Mouse (Mus musculus) forebrain, embryonic 15.5 days (tissue): ENCODE measurements around the gene Arl11. TPM values are rescaled to one million over a fixed set of nuclear protein-coding genes. Genes with fewer than 3 reads are reported as not detected.

Experiments used
- ATAC-seq: fragments of 200-750 bp; cut with Nextera tagmentation; replicated peaks from 2 replicates; pipeline ENCODE4 v1.8.0; 2017; ENCODE audit warnings: mild to moderate bottlenecking, moderate TSS enrichment, moderate library complexity
- H3K27ac ChIP-seq: fragments of 300-500 bp; sonication (generic); replicated peaks from 2 replicates; pipeline ENCODE4 v1.5.1; 2015; ENCODE audit warnings: mild to moderate bottlenecking, inconsistent platforms
- H3K27me3 ChIP-seq: fragments of 300-500 bp; sonication (generic); 2 replicates; pipeline ENCODE4 v1.6.1; 2015; ENCODE audit warnings: inconsistent platforms
- H3K36me3 ChIP-seq: fragments of 300-500 bp; sonication (generic); 2 replicates; pipeline ENCODE4 v1.6.1; 2015; ENCODE audit warnings: mild to moderate bottlenecking, inconsistent platforms
- H3K4me1 ChIP-seq: fragments of 300-500 bp; sonication (generic); 2 replicates; pipeline ENCODE4 v1.6.1; 2015; ENCODE audit warnings: inconsistent platforms
- H3K4me2 ChIP-seq: fragments of 300-500 bp; sonication (generic); replicated peaks from 2 replicates; pipeline ENCODE4 v1.6.1; 2015; ENCODE audit warnings: mild to moderate bottlenecking, inconsistent platforms
- H3K4me3 ChIP-seq: fragments of 300-500 bp; sonication (generic); 2 replicates; pipeline ENCODE4 v1.5.1; 2015; ENCODE audit warnings: mild to moderate bottlenecking, inconsistent platforms
- H3K9ac ChIP-seq: fragments of 300-500 bp; sonication (generic); replicated peaks from 2 replicates; pipeline ENCODE4 v1.6.1; 2015; ENCODE audit warnings: mild to moderate bottlenecking, inconsistent platforms
- H3K9me3 ChIP-seq: fragments of 300-500 bp; sonication (generic); 2 replicates; pipeline ENCODE4 v1.6.1; 2016; ENCODE audit warnings: inconsistent platforms
- WGBS: fragments of 180-500 bp; shearing (Covaris S2); methylation state at CpG from one replicate; pipeline ENCODE4 v1.1.7; 2015; ENCODE audit warnings: mixed read lengths; 5-methylcytosine and 5-hydroxymethylcytosine counted together
- polyA plus RNA-seq: library from polyadenylated mRNA; unstranded; fragments of >200 nt; fragmentation: Nextera tagmentation; extraction: Ambion mirVana; gene quantifications from 2 replicates; pipeline ENCODE4 v1.2.1, GENCODE M21; 2015

Arl11 gene
- polyA plus RNA-seq: 0.28 and 0.33 TPM in 2 replicates

DNA sequence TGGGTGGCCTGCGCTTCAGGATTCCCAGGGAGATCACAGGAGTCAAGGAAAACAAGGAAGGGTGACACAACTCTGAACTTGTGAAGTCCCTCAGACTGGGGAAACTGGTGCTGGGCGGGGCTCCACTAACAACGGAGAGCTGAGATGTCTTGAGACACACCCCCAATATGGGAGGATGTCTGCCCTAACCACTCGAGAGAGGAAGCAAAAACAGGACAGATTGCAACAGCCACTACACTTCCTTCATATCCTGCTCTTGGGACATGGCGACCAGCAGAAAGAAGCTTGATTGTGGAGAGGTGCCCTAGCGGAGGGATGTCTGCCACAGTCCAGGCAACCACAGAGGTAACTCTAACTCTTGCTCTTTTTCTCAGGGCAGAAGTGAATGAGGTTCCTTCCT lies at the start of gene Arl11:
Gene Arl11 (plus strand): TSS at position 161 of the 400 bp plus-strand sequence.
- WGBS: 74% methylated on average over 6 of the region's 6 CpGs
- no peaks in the 10 kb centered on the region for H3K36me3 ChIP-seq
- H3K4me1 ChIP-seq: peaks cover 4% of the 10 kb centered on the region
- H3K27me3 ChIP-seq: no peaks in the 10 kb centered on the region
- H3K9me3 ChIP-seq: no peaks in the 10 kb centered on the region
- ATAC-seq: no peak
- no peak within 1 kb of the TSS for H3K9ac ChIP-seq
- H3K27ac ChIP-seq: no peak within 1 kb of the TSS
- H3K4me3 ChIP-seq: no peak within 1 kb of the TSS
- H3K4me2 ChIP-seq: no peak within 1 kb of the TSS

- 65% methylated on average over 5 of the region's 5 CpGs for WGBS
- Histone ChIP-seq H3K36me3 (no peaks in the 10 kb centered on the region), H3K27ac (no peak overlapping the region), H3K27me3 (no peaks in the 10 kb centered on the region), H3K9ac (no peak overlapping the region), H3K4me1 (no peaks in the 10 kb centered on the region), H3K9me3 (no peaks in the 10 kb centered on the region), H3K4me3 (no peak overlapping the region), H3K4me2 (no peak overlapping the region)
- ATAC-seq: no peak
Observed at GRCm38 (mm10) chr14:61267908-61268475, 41.6 kb upstream of the Arl11 start.

DNA sequence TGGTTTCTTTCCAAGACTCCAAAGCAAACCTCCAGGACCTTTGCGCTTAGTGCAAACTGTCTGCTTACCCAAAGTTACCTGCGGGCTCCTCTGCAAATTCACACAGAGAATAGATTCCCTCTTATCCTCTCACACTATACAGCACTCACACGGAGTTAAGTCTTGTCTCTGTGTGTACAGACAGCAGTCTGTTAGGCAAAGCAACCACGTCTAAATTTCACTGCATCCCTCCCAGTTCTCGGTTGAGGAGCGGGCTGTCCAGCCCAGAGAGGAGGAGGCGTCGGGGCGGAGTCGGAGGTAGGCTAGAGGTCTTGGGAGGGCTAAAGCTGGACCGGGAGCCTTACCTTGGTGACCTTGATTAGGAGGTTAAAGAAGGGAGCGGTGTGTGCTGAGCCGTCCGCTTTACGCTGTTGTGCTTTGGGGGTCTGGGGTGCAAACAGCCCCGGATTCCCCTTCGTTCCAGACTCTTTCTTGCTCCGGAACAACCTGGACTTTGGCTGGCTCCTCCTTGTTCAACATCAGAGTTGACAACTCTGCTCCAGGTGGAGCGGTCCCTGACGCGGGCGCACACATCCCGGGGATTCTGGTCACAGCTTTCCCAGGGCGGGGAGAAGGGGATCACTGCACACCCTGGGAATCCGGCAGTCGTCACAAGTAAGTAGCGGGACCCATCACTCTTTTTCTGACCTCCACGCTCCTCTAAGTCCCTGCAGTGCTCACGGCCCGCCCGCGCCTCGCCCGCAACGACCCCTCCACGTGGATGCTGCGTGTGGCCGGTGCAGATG lies 34.9 kb upstream of the Arl11 start:
- Histone ChIP-seq H3K4me3 (peak overlapping the region; percentile 16), H3K4me2 (peak overlapping the region; percentile 40), H3K9ac (no peak overlapping the region), H3K27ac (no peak overlapping the region), H3K9me3 (no peaks in the 10 kb centered on the region), H3K4me1 (peaks cover 9% of the 10 kb centered on the region), H3K27me3 (peaks cover 21% of the 10 kb centered on the region), H3K36me3 (no peaks in the 10 kb centered on the region)
- ATAC-seq: no peak
- 13% methylated on average over 38 of the region's 38 CpGs for WGBS

DNA sequence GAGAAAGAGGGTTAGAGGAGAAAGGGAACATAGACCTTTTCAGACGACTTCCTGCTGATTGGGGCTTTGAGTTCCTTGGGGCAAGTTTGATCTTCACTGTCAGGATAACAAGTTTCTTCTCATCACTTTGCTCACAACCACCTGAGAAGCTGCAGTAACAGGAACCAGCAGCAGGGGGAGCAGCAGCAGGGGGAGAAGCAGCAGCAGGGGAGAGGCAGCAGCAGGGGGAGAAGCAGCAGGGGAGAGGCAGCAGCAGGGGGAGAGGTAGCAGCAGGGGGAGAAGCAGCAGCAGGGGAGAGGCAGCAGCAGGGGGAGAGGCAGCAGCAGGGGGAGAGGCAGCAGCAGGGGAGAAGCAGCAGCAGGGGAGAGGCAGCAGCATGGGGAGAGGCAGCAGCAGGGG lies 32.3 kb upstream of the Arl11 start:
- Histone ChIP-seq H3K36me3 (no peaks in the 10 kb centered on the region), H3K27me3 (peaks cover 21% of the 10 kb centered on the region), H3K27ac (no peak overlapping the region), H3K4me1 (peaks cover 9% of the 10 kb centered on the region), H3K9ac (no peak overlapping the region), H3K4me3 (no peak overlapping the region), H3K9me3 (no peaks in the 10 kb centered on the region), H3K4me2 (no peak overlapping the region)
- 50% methylated on average over 1 of the region's 1 CpGs for WGBS
- no peak for ATAC-seq

DNA sequence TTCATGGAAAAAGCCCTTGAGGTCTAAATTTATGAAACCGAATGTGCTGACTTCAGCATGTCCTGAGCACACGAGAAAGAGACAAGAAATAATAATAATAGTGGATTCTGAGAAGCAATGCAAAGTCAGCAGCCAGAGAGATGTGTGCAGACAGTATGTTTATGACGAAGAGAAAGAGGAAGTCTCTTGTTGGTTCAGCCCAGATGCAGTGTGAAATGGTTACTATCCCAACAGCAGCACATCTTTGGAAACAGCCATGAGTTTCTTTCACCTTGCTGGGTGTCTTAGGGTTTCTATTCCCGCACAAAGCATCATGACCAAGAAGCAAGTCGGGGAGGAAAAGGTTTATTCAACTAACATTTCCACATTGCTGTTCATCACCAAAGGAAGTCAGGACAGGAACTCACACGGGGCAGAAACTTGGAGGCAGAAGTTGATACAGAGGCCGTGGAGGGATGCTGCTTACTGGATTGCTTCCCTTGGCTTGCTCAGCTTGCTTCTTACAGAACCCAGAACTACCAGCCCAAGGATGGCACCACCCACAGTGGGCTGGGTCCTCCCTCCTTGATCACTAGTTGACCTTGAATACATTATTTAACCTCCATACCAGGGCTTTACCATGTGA lies 30.8 kb upstream of the Arl11 start:
- no peak overlapping the region for H3K4me3 ChIP-seq
- peaks cover 20% of the 10 kb centered on the region for H3K27me3 ChIP-seq
- H3K27ac ChIP-seq: no peak overlapping the region
- H3K9ac ChIP-seq: no peak overlapping the region
- ATAC-seq: no peak
- H3K9me3 ChIP-seq: no peaks in the 10 kb centered on the region
- peaks cover 9% of the 10 kb centered on the region for H3K4me1 ChIP-seq
- H3K4me2 ChIP-seq: no peak overlapping the region
- 83% methylated on average over 7 of the region's 7 CpGs for WGBS
- no peaks in the 10 kb centered on the region for H3K36me3 ChIP-seq

DNA sequence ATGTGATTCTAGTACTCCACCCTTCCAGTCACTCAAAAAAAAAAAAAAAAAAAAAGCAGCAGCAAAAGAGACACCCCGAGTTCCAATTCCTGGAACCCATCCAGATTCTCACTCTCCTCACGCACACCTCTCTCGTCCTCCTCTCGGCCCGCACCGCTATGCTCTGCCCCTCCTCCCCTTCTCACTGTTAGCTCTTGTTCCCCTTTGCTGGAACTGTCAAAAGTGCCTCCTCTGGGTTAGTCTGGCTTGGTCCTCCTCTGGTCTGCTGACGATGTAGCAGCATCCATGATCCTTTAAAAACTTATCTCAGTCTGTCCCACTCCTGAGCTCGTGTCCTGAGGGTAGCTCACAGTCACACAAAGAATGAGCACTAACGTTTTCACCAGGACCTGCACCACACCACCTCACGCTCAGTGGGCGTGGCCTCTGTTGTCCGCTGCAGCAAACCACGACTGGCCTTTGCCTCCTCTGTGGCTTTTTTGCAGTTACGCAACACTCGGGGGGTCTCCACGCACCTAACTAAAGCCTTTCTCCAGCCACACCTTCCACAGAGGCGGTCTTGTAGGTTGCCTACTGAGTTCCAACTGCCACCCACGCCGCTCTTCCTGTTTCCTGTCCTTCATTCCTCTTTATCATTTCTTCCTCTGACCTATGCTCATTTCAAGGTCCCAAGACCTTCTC lies 20.8 kb upstream of the Arl11 start:
- Histone ChIP-seq H3K4me1 (peaks cover 5% of the 10 kb centered on the region; the same call in 1 of the 2 replicates), H3K9ac (no peak overlapping the region), H3K4me3 (no peak overlapping the region), H3K27ac (no peak overlapping the region), H3K27me3 (no peaks in the 10 kb centered on the region), H3K9me3 (no peaks in the 10 kb centered on the region), H3K4me2 (no peak overlapping the region), H3K36me3 (no peaks in the 10 kb centered on the region)
- ATAC-seq: no peak
- 69% methylated on average over 19 of the region's 19 CpGs for WGBS

- H3K9ac ChIP-seq: no peak overlapping the region
- WGBS: 35% methylated on average over 3 of the region's 3 CpGs
Observed at GRCm38 (mm10) chr14:61290664-61291063, 18.9 kb upstream of the Arl11 start.

GRCm38 (mm10) chr14:61293884-61294737 lies 15.4 kb upstream of the Arl11 start:
- Histone ChIP-seq H3K9ac (no peak overlapping the region), H3K36me3 (no peaks in the 10 kb centered on the region), H3K9me3 (no peaks in the 10 kb centered on the region), H3K4me2 (no peak overlapping the region; the same call in 1 of the 2 replicates), H3K27ac (no peak overlapping the region), H3K27me3 (no peaks in the 10 kb centered on the region), H3K4me3 (no peak overlapping the region), H3K4me1 (peaks cover 5% of the 10 kb centered on the region; the same call in 1 of the 2 replicates)
- peak; percentile 69 for ATAC-seq
- 28% methylated on average over 16 of the region's 16 CpGs for WGBS

More at GRCm38 (mm10) chr14:61290664-61291063, 18.9 kb upstream of the Arl11 start:
- Histone ChIP-seq H3K4me2 (no peak overlapping the region), H3K27me3 (no peaks in the 10 kb centered on the region), H3K4me3 (no peak overlapping the region), H3K27ac (no peak overlapping the region), H3K4me1 (peaks cover 5% of the 10 kb centered on the region; the same call in 1 of the 2 replicates), H3K9me3 (no peaks in the 10 kb centered on the region), H3K36me3 (no peaks in the 10 kb centered on the region)
- no peak for ATAC-seq

DNA sequence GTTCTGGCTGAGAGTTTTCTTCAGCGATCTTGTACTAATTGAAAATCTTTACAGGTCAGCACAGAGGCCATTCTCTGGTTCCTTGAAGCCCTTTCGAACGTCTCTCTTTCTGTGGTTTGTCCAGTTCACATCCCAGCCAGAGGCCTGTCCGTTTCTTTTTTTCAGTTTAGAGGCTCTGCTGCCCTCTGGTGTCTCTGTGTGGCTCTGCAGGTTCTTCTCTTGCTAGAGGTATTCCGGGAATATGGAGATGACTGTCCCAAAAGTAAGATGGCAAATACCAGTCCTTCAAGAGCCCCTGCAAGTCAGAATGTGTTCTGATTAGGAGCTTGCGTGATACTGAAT lies 14.8 kb upstream of the Arl11 start:
- peaks cover 5% of the 10 kb centered on the region; the same call in 1 of the 2 replicates for H3K4me1 ChIP-seq
- H3K36me3 ChIP-seq: no peaks in the 10 kb centered on the region
- H3K9ac ChIP-seq: no peak overlapping the region
- no peak overlapping the region; the same call in 1 of the 2 replicates for H3K4me2 ChIP-seq
- WGBS: 16% methylated on average over 6 of the region's 6 CpGs
- H3K27ac ChIP-seq: no peak overlapping the region
- no peaks in the 10 kb centered on the region for H3K9me3 ChIP-seq
- H3K27me3 ChIP-seq: no peaks in the 10 kb centered on the region
- H3K4me3 ChIP-seq: no peak overlapping the region
- no peak for ATAC-seq

- Histone ChIP-seq H3K4me1 (no peaks in the 10 kb centered on the region), H3K9me3 (no peaks in the 10 kb centered on the region), H3K4me2 (no peak overlapping the region), H3K27me3 (no peaks in the 10 kb centered on the region), H3K4me3 (no peak overlapping the region), H3K27ac (no peak overlapping the region), H3K9ac (no peak overlapping the region), H3K36me3 (no peaks in the 10 kb centered on the region)
- WGBS: 91% methylated on average over 6 of the region's 6 CpGs
- no peak for ATAC-seq
Observed at GRCm38 (mm10) chr14:61299810-61300209, 9.7 kb upstream of the Arl11 start.

- H3K4me1 ChIP-seq: no peaks in the 10 kb centered on the region
- WGBS: 46% methylated on average over 2 of the region's 2 CpGs
- no peak overlapping the region for H3K4me2 ChIP-seq
- H3K36me3 ChIP-seq: no peaks in the 10 kb centered on the region
- H3K9me3 ChIP-seq: no peaks in the 10 kb centered on the region
- no peak overlapping the region for H3K4me3 ChIP-seq
- H3K9ac ChIP-seq: no peak overlapping the region
- H3K27ac ChIP-seq: no peak overlapping the region
- no peaks in the 10 kb centered on the region for H3K27me3 ChIP-seq
- no peak for ATAC-seq
Observed at GRCm38 (mm10) chr14:61301323-61301722, 8.2 kb upstream of the Arl11 start.
